Mouse (Mus musculus) heart, embryonic 13.5 days (tissue): ENCODE results near the gene Rab3gap1. TPM values are rescaled to one million over a fixed set of nuclear protein-coding genes. Genes with fewer than 3 reads are reported as not detected.
A peak's percentile ranks its signal among the peaks of the same experiment; 100 is the strongest.
"Not testable (repeated sequence)": the region's sequence is repeated elsewhere in the genome, so short reads cannot be mapped to it uniquely, and the experiment has no call there.

Experiments
- ATAC-seq: fragments of 200-750 bp; cut with Nextera tagmentation; 2 replicates; pipeline ENCODE4 v1.8.0; 2017; ENCODE audit warnings: moderate TSS enrichment; ENCODE audit not compliant: insufficient number of reproducible peaks, low FRiP score, low TSS enrichment; ENCODE audit errors: extremely low read depth
- H3K27ac ChIP-seq: fragments of 300-500 bp; sonication (generic); replicated peaks from 2 replicates; pipeline ENCODE4 v1.5.1; 2015; ENCODE audit warnings: moderate library complexity, mild to moderate bottlenecking, inconsistent platforms
- H3K27me3 ChIP-seq: fragments of 300-500 bp; sonication (generic); replicated peaks from 2 replicates; pipeline ENCODE4 v1.6.1; 2015; ENCODE audit warnings: mild to moderate bottlenecking, inconsistent platforms
- H3K36me3 ChIP-seq: fragments of 300-500 bp; sonication (generic); 2 replicates; pipeline ENCODE4 v1.6.1; 2015; ENCODE audit warnings: mild to moderate bottlenecking, inconsistent platforms
- H3K4me1 ChIP-seq: fragments of 300-500 bp; sonication (generic); 2 replicates; pipeline ENCODE4 v1.6.1; 2015; ENCODE audit warnings: inconsistent platforms
- H3K4me2 ChIP-seq: fragments of 300-500 bp; sonication (generic); 2 replicates; pipeline ENCODE4 v1.6.1; 2015; ENCODE audit warnings: inconsistent platforms, mild to moderate bottlenecking, moderate library complexity
- H3K4me3 ChIP-seq: fragments of 300-500 bp; sonication (generic); 2 replicates; pipeline ENCODE4 v1.5.1; 2015; ENCODE audit warnings: moderate library complexity, mild to moderate bottlenecking, inconsistent platforms
- H3K9ac ChIP-seq: fragments of 300-500 bp; sonication (generic); 2 replicates; pipeline ENCODE4 v1.6.1; 2015; ENCODE audit warnings: inconsistent platforms, mild to moderate bottlenecking, moderate library complexity
- H3K9me3 ChIP-seq: fragments of 300-500 bp; sonication (generic); 2 replicates; pipeline ENCODE4 v1.6.1; 2016; ENCODE audit warnings: inconsistent platforms
- WGBS: fragments of 180-500 bp; shearing (Covaris S2); methylation state at CpG from one replicate; pipeline ENCODE4 v1.1.7; 2015; ENCODE audit warnings: mixed read lengths; 5-methylcytosine and 5-hydroxymethylcytosine counted together
- polyA plus RNA-seq: library from polyadenylated mRNA; unstranded; fragments of >200 nt; fragmentation: Nextera tagmentation; extraction: Ambion mirVana; gene quantifications from 2 replicates; pipeline ENCODE4 v1.2.1, GENCODE M21; 2015

The Rab3gap1 gene
- polyA plus RNA-seq, 1 experiment from 2014 or later = 21.7 TPM

DNA sequence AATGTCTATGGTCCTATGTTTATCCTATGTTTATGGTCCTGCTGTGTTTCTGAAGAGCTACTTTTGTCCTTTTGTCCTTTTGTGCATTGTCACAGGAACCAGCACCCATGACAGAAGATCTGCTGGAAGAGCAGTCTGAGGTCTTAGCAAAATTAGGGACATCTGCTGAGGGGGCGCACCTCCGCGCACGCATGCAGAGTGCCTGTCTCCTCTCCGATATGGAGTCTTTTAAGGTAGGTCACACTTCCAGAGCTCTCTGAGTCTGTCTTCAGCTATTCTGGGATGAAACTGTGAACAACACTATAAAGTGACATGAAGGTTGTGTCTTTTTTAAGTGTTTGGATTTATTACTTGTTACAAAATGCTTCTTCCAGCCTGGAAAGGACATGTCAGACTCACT lies 65.7 kb downstream of the Rab3gap1 start:
- no peak overlapping the region for H3K9ac ChIP-seq
- H3K4me1 ChIP-seq = peaks cover 10% of the 10 kb centered on the region
- H3K9me3 ChIP-seq = peaks cover 4% of the 10 kb centered on the region
- no peak for ATAC-seq
- no peak overlapping the region for H3K4me2 ChIP-seq
- no peaks in the 10 kb centered on the region for H3K27me3 ChIP-seq
- 91% methylated on average over 5 of the region's 5 CpGs for WGBS
- H3K36me3 ChIP-seq = peaks cover 86% of the 10 kb centered on the region
- H3K4me3 ChIP-seq = no peak overlapping the region
- H3K27ac ChIP-seq = no peak overlapping the region

DNA sequence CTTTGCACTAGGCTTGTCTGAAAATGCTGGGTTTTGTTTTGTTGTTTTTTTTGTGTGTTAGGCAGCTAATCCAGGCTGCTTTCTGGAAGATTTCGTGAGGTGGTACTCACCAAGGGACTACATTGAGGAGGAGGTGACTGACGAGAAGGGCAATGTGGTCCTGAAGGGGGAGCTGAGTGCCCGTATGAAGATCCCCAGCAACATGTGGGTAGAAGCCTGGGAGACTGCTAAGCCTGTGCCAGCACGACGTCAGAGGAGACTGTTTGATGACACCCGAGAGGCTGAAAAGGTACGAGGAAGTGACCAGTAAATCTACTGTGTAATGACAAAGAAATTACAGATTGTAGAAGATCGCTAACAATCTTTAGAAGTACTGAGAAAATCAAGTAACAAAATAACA lies 68.7 kb downstream of the Rab3gap1 start:
- Histone ChIP-seq H3K4me3 (no peak overlapping the region), H3K27me3 (no peaks in the 10 kb centered on the region), H3K9ac (no peak overlapping the region), H3K36me3 (peaks cover 88% of the 10 kb centered on the region), H3K4me1 (peaks cover 10% of the 10 kb centered on the region), H3K27ac (no peak overlapping the region), H3K9me3 (peaks cover 4% of the 10 kb centered on the region), H3K4me2 (no peak overlapping the region)
- no peak for ATAC-seq
- 70% methylated on average over 8 of the region's 8 CpGs for WGBS

DNA sequence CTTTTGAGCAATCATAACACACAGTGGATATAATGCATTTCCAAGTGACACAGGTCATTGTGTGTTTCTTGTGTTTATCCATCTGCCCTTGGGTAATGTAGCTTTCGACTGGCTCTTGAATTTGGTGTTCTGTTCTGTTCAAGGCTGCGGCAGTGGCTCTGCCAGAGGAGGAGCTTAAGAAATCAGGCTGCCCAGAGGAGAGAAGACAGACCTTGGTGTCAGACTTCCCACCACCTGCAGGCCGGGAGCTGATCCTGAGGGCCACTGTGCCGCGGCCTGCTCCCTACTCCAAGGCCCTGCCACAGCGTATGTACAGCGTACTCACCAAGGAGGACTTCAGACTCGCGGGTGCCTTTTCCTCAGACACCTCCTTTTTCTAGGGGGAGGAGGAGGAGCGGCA lies 73.7 kb downstream of the Rab3gap1 start:
- no peak for ATAC-seq
- Histone ChIP-seq H3K4me2 (no peak overlapping the region), H3K9me3 (peaks cover 4% of the 10 kb centered on the region), H3K27ac (no peak overlapping the region), H3K36me3 (peaks cover 80% of the 10 kb centered on the region), H3K4me1 (peaks cover 10% of the 10 kb centered on the region), H3K9ac (no peak overlapping the region), H3K27me3 (no peaks in the 10 kb centered on the region), H3K4me3 (no peak overlapping the region)
- 93% methylated on average over 10 of the region's 10 CpGs for WGBS

DNA sequence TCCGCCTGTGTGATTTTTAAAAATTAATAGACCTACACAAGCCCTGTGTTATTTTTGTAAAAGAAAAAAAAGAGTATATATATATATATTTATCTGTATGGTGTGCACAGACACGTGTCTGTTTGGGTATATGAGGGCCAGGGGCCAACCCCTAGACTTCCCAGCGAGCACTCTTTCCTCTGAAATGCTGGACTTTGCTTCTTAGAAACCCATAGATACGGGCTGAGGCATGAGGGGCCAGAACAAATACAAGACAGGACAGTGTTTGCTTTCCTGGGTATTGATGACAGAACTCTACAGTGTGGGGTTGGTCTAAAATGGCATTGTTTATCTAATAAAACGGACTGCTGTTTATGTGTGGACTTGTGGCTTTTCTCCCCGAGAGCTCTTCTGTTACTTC lies 74.9 kb downstream of the Rab3gap1 start:
- WGBS = 77% methylated on average over 6 of the region's 6 CpGs
- Histone ChIP-seq H3K4me1 (peaks cover 10% of the 10 kb centered on the region), H3K36me3 (peaks cover 76% of the 10 kb centered on the region), H3K27ac (no peak overlapping the region), H3K4me2 (no peak overlapping the region), H3K9ac (no peak overlapping the region), H3K9me3 (peaks cover 9% of the 10 kb centered on the region), H3K4me3 (no peak overlapping the region), H3K27me3 (no peaks in the 10 kb centered on the region)
- no peak for ATAC-seq

DNA sequence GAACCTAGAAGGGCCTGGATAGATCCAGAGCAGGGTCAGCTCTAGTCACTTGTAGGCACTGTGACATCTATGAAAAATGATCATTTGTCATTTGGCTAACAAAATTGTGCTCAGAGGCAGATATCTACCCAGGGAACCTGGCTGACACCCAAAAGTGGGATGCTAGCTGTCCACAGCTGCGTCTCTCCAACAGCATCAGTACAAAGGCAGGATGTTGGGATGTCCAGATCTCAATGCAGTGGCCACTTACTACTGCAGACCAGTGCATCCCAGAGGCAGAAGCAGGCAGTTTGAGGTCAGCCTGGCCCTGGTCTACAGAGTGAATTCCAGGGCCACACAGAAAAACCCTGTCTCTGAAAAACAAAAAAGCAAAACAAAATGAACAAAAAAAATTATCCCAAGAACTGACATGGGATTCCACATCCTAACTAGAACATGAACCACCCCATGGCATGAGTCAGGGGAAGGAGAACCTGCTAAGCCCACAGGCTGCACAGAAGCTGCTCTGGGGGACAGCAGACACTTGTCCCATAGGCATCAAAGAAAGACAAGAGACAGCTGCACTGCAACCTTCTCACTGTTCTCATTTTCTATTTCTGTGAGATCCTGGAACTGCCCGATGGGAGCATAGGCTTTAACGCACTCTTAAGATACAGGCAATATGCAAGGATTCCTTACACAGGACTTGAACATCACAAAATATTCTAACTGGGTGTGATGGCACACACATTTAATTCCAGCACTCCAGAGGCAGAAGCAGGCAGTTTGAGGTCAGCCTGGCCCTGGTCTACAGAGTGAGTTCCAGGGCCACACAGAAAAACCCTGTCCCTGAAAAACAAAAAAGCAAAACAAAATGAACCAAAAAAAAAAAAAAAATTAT lies 77.4 kb downstream of the Rab3gap1 start:
- no peaks in the 10 kb centered on the region for H3K27me3 ChIP-seq
- no peak overlapping the region for H3K9ac ChIP-seq
- WGBS = 69% methylated on average over 3 of the region's 3 CpGs
- peaks cover 52% of the 10 kb centered on the region for H3K36me3 ChIP-seq
- no peak for ATAC-seq
- H3K4me3 ChIP-seq = no peak overlapping the region
- H3K9me3 ChIP-seq = peaks cover 5% of the 10 kb centered on the region
- H3K4me1 ChIP-seq = peaks cover 19% of the 10 kb centered on the region
- no peak overlapping the region for H3K27ac ChIP-seq
- H3K4me2 ChIP-seq = no peak overlapping the region

DNA sequence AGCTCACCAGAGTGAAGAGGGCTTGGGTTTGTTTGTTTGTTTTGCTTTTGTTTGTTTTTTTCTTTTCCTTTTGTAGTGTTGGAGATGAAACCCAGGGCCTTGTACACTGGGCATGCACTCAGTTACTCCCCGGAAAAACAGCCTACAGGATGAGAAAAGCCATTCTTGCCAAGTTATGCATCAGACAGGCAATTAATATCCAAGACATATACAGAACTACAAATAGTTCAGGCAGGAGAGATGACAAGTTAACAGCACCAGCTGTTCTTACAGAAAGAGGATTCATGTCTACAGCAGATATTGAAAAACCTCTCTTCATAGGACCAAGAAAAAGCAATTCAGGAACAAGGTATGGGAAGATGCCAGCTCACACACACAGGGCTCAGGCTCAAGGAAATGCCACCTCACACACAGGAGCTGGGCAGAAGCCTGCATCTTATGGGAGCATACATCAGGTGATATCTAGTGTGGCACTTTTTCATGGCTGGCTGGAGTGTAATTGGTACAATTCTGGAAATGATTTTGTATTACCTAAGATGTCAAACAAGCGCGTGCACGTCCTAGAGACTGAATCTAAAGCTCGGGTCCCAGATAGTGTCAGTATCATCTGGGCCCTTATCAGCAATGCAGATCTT lies 78.2 kb downstream of the Rab3gap1 start:
- H3K4me3 ChIP-seq = no peak overlapping the region
- ATAC-seq = no peak
- H3K27ac ChIP-seq = no peak overlapping the region
- no peaks in the 10 kb centered on the region for H3K27me3 ChIP-seq
- peaks cover 5% of the 10 kb centered on the region for H3K9me3 ChIP-seq
- peaks cover 19% of the 10 kb centered on the region for H3K4me1 ChIP-seq
- 74% methylated on average over 5 of the region's 5 CpGs for WGBS
- H3K4me2 ChIP-seq = no peak overlapping the region
- no peak overlapping the region for H3K9ac ChIP-seq
- H3K36me3 ChIP-seq = peaks cover 48% of the 10 kb centered on the region

DNA sequence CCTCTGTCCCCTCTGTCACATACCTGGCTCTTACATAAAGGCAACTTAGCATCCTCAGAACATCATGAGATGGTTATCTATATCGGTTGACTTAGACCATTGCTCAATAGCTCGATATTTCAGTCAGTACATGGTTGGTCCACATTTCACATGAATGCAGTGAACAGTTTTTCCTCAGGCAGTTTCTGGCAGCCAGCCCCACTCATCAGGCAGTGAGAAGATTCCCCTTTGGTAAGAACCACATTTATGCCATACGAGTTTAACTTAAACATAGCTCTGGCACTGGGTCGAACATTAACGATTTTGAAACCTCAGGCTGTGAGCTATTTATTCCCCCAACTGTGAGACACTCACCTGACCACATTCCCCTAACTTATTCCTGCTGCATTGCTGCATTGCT lies 80.2 kb downstream of the Rab3gap1 start:
- H3K27me3 ChIP-seq = no peaks in the 10 kb centered on the region
- H3K36me3 ChIP-seq = peaks cover 43% of the 10 kb centered on the region
- H3K4me3 ChIP-seq = no peak overlapping the region
- ATAC-seq = no peak
- peak overlapping the region; percentile 37 for H3K4me2 ChIP-seq
- H3K9ac ChIP-seq = no peak overlapping the region
- H3K4me1 ChIP-seq = peaks cover 19% of the 10 kb centered on the region
- peaks cover 5% of the 10 kb centered on the region for H3K9me3 ChIP-seq
- no peak overlapping the region for H3K27ac ChIP-seq
- 67% methylated on average over 5 of the region's 5 CpGs for WGBS

DNA sequence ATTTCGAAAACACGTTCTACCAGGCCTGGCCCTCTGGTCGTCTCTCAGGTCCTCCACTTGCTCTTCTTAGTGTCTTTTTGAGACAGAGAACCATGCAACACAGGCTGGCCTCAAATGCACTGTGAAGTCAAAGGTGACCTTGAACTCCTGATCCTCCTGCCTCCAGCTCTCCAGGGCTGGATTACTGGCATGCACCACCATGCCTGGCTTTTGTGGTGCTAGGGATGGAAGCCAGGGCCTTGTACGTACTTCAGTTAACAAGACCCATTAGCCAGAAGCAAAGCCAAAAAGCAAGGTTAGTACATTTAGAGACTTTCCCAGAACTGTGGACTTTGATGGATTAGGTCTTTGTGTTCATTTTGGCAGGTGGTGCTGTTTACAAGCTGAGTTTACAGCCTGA lies 83.7 kb downstream of the Rab3gap1 start:
- Histone ChIP-seq H3K9ac (no peak overlapping the region), H3K4me3 (no peak overlapping the region), H3K4me2 (no peak overlapping the region), H3K27me3 (no peaks in the 10 kb centered on the region), H3K36me3 (peaks cover 38% of the 10 kb centered on the region), H3K9me3 (peaks cover 5% of the 10 kb centered on the region), H3K4me1 (peaks cover 9% of the 10 kb centered on the region), H3K27ac (no peak overlapping the region)
- no peak for ATAC-seq
- WGBS = 87% methylated on average over 4 of the region's 4 CpGs

DNA sequence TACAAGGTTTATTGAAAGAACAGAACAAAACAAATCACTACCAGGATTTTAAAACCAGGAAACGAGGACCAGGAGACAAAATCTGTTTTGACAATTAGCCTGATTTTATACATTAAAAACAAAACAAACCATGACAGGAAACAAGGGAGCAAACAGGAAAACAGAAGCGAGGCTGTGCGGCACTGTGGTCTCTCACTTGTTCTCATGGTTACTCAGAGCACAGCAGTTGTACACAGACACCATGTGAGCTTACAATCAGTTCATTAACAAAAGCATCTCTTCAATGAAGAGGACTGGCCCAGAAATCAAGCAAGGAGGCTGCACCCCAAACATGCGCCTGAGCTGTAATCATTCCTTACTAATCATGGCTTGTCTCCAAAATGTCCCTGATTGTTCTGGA lies 85.6 kb downstream of the Rab3gap1 start:
- H3K27ac ChIP-seq, ATAC-seq, H3K4me3 ChIP-seq, H3K4me2 ChIP-seq, H3K9ac ChIP-seq, H3K27me3 ChIP-seq, H3K9me3 ChIP-seq: not testable (repeated sequence)
- 68% methylated on average over 4 of the region's 4 CpGs for WGBS
- peaks cover 28% of the 10 kb centered on the region for H3K36me3 ChIP-seq
- peaks cover 11% of the 10 kb centered on the region for H3K4me1 ChIP-seq

DNA sequence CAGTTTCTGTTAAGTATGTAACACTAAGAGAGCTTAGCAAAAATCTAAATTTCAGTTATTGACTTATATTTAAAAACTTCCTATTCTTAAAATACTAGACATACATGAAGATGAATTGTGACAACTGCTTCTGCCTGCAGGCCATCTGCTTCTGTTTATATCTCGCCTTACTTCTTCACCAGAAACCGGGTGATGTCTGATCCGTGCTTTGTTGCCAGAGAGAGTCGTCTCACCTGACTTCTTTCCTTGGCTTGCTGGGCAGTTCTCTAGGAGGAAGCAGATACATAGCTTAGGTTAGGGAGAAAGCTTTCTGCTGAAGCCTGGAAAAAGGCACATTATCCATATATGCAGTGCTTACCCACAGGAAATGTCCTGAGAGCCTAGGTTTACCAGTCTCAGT lies 86.2 kb downstream of the Rab3gap1 start:
- H3K27ac ChIP-seq = no peak overlapping the region
- ATAC-seq = no peak
- H3K4me1 ChIP-seq = peaks cover 14% of the 10 kb centered on the region
- H3K27me3 ChIP-seq = no peaks in the 10 kb centered on the region
- H3K4me3 ChIP-seq = no peak overlapping the region
- WGBS = 72% methylated on average over 4 of the region's 4 CpGs
- H3K9ac ChIP-seq = no peak overlapping the region
- no peak overlapping the region for H3K4me2 ChIP-seq
- peaks cover 31% of the 10 kb centered on the region for H3K36me3 ChIP-seq
- no peaks in the 10 kb centered on the region for H3K9me3 ChIP-seq

DNA sequence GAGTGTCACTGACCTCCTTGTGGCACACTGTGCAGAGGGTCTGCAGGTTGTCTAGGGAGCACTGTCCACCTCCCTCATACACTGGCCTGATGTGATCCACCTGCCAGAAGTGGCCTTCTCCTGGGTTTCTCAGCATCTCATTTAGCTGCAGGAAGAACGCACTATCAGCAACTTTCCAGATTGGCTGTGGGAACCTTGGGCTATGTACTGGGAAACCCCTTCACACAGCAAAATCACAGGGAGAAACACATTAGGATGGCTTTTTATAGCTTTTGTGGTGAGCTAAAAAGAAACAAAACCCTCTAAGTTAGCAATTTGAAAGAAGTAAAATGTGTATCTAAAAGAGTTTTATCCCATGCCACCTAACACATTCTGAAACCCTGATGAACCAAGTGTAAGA lies 88.0 kb downstream of the Rab3gap1 start:
- Histone ChIP-seq H3K27me3 (no peaks in the 10 kb centered on the region), H3K4me3 (no peak overlapping the region), H3K27ac (no peak overlapping the region), H3K9me3 (no peaks in the 10 kb centered on the region), H3K36me3 (peaks cover 45% of the 10 kb centered on the region), H3K4me1 (peaks cover 15% of the 10 kb centered on the region), H3K9ac (no peak overlapping the region), H3K4me2 (no peak overlapping the region)
- 96% methylated on average over 1 of the region's 1 CpGs for WGBS
- ATAC-seq = no peak

DNA sequence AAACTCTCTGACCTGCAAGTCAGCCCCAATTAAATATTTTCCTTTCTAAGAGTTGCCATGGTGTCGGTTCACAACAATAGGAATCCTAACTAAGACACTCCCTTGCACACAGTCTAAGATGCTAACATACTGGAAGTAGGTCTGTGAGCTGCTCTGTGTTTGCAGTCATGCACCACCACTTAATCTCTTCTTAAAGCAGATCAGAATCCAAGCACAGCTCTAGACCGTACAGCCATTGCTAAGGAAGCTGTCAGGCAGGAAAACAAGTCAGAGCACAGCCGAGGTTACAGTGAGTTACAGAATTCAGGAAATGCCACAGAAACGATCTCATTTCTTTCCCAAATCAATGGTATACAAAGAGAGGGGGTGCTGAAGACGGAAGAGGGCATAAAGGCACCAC lies 90.2 kb downstream of the Rab3gap1 start:
- Histone ChIP-seq H3K9ac (no peak overlapping the region), H3K27ac (peak overlapping the region; percentile 73), H3K4me3 (no peak overlapping the region), H3K36me3 (peaks cover 30% of the 10 kb centered on the region), H3K9me3 (no peaks in the 10 kb centered on the region), H3K27me3 (no peaks in the 10 kb centered on the region), H3K4me2 (peak overlapping the region; percentile 19; the same call in 1 of the 2 replicates), H3K4me1 (peaks cover 26% of the 10 kb centered on the region)
- ATAC-seq = no peak
- 42% methylated on average over 5 of the region's 5 CpGs for WGBS
